Mouse (Mus musculus) heart, adult 2 months (tissue): Measurements from ENCODE around the gene Bcas3.

ENCODE experiments used
- EP300 ChIP-seq: fragments of 200-500 bp; IDR thresholded peaks from 2 replicates; pipeline ENCODE4 v1.6.1; 2011; ENCODE audit warnings: low read depth, low read length, control low read depth; ENCODE audit not compliant: insufficient read depth
- POLR2A ChIP-seq: fragments of 200-500 bp; IDR thresholded peaks from 2 replicates; pipeline ENCODE4 v1.6.1; 2011; ENCODE audit warnings: mild to moderate bottlenecking, low read depth, low read length, control low read depth; ENCODE audit not compliant: insufficient read depth

- TF ChIP-seq EP300 (no peak), POLR2A (no peak)
These were observed 379.6 kb downstream of the Bcas3 start for GRCm38 (mm10) chr11:85732462-85733012.
